Mouse (Mus musculus) spleen, adult 18-20 months (tissue): ENCODE results near the gene Cdkn2d.
"Not testable (repeated sequence)": the region's sequence is repeated elsewhere in the genome, so short reads cannot be mapped to it uniquely, and the experiment has no call there.

Experiments used
- DNase-seq, 2 experiments: peaks; one replicate each; pipeline ENCODE4 v3.0.0; 2022; ENCODE audit warnings: mixed read lengths in 2 of 2

Cdkn2d gene

GRCm38 (mm10) chr9:21316696-21317095 is 25.5 kb upstream of the Cdkn2d start:
- DNase-seq, result no peak

DNA sequence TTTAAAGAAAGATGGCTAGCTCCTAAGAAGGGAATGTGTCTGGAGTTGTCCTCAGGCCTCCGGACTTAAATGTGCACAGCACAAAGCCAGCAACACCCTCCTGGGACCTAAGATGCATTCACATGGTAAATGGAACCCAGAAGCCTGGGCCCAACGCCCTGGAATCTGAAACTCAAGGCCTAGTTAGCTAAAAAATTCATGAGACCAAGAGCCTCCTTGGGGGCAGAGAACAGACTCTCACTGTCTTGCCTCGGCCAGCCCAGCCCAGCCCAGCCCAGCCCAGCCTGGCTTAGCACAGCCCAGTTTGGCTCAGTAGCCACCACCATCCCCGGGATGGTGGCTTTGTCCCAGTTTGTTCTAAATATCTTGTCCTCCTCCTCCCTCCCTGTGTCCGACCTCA is 24.2 kb upstream of the Cdkn2d start:
- no peak for DNase-seq

DNA sequence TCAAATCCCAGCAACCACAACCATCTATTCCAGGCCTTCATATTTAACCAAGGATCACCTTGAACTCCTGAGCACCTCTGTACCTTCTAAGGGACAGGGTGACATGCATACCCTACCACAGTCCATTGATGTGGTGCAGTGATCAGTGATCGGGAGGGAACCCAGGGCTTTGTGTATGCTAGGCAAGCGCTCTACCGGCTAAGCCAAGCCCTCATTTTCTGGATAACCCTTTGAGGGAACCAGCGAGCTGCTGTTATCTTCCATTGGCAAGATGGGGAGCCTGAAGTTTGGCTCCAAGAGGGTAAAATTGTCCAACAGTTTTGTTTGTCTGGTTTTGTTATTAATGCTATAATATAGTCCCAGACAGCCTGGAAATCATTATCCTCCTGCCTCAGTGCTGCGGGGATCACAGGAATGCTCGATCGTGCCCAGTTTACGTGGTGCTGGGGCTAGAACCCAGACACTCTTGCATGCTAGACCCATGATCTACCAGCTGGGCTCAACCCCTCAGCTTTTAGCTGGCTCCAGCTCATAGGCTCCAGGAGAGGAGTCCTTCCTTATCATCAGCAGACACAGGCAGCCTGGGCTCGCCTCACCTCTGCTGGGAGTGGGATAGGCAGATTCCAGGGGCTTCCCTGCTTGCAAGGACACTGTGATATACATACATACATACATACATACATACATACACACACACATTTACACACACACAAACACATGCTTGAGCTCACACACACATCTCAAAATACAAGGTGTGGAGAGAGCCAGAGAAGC is 23.3 kb upstream of the Cdkn2d start:
- DNase-seq, result no peak

- DNase-seq, result peak; percentile 80 to 94
Measured at GRCm38 (mm10) chr9:21313394-21313793, 22.2 kb upstream of the Cdkn2d start.

GRCm38 (mm10) chr9:21312134-21312533 is 20.9 kb upstream of the Cdkn2d start, which contains the start of gene Ap1m2:
Gene Ap1m2, minus strand, starts transcription at chr9:21312337.
- DNase-seq, result no peak

DNA sequence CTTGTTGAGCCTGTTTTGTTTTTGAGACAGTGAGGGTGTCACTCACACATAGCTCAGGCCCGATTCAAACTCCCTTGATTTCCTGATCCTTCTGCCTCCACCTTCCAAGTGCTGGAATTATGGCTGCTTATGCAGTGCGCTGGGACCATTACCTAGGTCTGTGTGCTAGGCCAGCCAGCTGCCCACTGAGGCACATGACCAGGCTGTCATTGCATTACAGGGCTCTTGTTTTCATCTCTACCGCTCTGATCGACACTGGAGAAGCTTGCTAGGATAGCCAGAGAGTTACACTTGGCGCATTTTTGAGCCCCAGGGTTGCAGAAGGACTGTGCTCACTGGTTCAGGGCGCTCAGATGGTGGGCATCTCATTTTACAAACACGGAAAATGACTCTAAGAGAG is 20.5 kb upstream of the Cdkn2d start:
- DNase-seq, result no peak

DNA sequence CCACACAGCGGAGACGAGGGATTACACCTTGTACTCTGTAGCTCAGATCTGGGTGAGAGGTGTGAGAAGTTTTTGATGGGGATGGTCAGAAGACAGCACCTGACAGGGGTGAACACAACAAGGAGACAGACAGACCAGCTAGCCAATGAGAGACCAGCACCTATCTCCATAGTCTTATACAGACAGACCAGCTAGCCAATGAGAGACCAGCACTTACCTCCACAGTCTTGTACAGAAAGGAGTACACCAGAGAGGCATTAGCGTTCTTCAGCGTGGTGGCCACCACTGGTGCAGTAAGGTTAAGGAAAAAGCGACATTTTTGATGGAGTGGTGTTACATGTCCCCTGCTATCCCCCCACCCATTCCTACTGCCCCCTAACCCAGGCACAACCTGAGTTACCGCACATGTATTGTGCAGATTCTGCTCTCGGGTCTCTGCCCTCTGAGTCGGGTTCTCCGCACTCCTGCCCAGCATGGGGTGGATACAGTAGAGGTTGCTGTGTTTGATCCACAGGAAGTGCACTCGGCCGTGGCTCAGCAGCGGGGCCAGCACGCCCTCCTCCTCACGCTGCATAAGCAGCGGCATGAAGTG is 18.0 kb upstream of the Cdkn2d start:
- DNase-seq, result peak in 1 of 2 experiments; percentile 51

DNA sequence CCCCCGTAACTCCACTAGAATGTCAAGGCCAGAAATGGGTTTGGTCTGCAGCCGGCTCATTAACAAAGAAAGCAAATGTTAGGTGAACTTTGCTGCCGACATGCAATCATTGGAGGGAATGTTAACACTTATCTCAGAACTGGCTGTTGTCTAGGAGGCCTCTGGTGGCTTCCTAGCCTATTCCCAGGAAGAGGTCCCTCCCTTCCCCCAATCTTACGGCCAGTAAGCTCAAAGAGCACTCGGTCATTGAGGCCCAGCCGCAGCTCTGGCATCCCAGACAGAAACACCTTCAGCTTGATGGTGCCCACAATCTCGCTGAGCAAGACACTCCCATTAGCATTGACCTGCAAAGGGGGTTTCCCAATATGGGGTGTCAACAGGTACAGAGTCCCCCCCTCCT is 13.9 kb upstream of the Cdkn2d start:
- no peak for DNase-seq

DNA sequence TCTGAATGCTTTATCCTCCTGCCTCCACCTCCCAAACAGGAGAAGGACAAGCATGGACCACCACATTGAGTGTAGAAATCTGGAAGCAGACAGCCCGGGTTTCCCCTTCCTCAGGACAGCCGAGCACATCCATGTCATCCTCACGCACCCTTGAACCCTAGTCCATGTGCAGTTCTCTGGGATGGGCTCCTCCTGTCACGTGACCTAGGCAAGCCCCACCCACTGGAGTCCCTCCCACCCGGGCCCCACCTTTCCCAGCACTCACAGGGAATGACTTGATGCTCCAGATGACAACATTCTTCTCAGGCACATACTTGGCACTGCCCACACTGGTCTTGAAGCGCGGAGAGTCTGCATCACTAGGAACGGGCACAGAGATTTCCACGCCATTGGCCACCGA is 7.8 kb upstream of the Cdkn2d start:
- DNase-seq, result no peak

GRCm38 (mm10) chr9:21292271-21292670 is 1.1 kb upstream of the Cdkn2d start:
- DNase-seq, result no peak

DNA sequence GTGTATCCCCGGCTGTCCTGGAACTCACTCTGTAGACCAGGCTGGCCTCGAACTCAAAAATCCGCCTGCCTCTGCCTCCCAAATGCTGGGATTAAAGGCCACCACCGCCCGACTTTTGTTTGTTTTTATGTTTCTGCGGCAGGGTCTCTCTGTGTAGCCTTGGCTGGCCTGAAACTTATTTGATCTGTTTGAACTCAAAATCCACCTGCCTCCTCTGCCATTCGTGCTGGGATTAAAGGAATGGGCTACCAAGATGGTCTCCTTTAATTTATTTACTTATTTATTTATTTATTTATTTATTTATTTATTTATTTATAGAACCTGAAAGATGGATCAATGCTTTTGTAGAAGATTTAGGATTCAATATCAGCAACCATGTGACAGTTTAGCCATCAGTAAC is 661 bp upstream of the Cdkn2d start:
- not testable (repeated sequence) for DNase-seq

- DNase-seq, result no peak
Measured at GRCm38 (mm10) chr9:21290589-21290988, 618 bp downstream of the Cdkn2d start.

DNA sequence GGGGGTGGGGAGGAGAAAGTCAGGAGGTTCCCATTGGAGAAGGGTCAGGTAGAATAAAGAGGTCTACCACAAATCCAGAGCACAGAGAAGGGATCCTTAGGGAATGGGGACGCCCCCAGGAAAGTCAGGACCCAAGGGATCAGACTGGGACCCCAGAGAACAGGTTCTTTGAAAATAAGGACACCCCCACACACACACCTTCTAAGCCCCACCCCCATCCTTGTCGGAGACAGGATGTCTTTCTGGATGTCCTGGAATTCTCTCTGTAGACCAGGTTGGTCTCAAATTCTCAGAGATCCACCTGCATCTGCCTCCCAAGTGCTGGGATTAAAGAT is 1.9 kb downstream of the Cdkn2d start:
- DNase-seq, result no peak

GRCm38 (mm10) chr9:21288404-21289336 is 2.5 kb downstream of the Cdkn2d start:
- peak in 1 of 2 experiments; percentile 28 for DNase-seq

- DNase-seq, result peak; percentile 95 to 97
Measured at GRCm38 (mm10) chr9:21287571-21288402, 3.4 kb downstream of the Cdkn2d start, which contains the start of gene Kri1. Gene Kri1, minus strand, starts transcription at chr9:21287969.

DNA sequence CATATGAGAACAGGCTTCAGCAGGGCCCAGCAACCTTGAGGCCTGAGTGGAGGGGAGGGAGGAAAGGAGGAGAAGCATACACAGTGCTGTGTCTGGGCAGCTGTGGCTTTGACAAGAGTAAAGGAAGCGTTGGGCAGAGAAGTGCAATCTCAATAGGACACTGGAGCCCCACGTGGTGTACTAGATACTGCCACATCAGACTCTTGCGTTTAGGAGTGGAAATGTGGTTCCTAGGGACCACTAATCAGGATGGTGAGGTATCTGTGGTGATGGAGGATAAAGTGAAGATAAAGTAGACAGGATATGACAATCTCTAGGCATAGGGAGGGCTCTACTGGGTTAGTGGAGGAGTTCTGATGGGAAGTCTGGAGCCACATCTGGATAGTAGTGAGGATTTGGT is 4.5 kb downstream of the Cdkn2d start:
- no peak for DNase-seq

DNA sequence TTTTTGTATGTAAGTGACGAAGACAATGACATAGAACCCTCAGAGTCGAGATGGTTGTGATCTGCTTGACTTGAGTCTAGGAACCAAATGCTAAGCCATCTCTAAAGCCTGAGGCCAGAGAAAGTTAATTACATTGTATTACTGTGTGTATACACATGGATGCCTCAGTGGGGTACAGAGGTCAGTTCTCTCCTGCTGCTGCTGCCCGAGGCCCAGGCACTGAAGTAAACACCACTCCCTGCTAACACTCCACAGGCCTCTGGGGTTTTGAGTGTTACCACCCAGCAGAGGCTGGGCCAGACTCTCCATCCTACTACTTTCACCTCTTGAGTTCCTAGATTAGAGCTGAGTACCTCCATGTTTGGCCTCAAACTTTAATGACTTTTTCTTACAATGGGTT is 7.2 kb downstream of the Cdkn2d start:
- DNase-seq, result no peak

DNA sequence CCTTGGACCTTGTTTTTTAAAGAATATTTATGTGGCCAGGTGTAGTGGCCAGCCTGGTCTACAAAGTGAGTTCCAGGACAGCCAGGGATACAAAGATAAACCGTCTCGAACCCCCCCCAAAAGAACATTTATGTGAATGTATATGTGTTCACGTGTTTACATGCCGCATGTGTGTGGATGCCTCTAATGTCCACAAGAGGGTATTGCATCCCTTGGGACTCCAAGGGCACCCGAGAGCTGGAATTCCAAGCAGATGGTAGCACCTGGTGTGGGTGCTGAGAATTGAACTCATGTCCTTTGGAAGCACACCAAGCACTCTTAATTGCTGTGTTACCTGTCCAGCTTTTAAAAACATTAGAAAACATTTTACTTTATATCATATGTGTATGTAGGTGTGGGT is 7.6 kb downstream of the Cdkn2d start:
- no peak for DNase-seq

DNA sequence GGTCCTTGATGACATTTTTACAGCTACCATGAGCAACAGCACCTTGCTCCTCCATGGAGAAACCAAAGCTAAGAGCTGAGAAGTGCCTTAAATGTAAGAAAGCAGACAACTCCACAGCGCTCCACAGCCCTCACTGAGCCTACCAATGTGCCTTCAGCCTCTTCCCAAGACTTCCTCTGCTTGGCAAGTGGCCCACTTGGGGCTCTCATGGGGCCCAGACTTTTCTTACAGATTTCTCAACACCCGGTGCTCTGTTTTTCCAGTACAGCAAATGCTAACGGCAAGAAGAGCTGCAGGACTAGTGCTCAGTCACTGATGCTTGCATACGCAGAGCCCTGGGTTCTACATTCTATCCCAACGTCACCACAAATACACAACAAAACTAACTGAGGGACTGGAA is 13.4 kb downstream of the Cdkn2d start:
- DNase-seq, result no peak

- DNase-seq, result no peak
Measured at GRCm38 (mm10) chr9:21276307-21276706, 14.9 kb downstream of the Cdkn2d start.

DNA sequence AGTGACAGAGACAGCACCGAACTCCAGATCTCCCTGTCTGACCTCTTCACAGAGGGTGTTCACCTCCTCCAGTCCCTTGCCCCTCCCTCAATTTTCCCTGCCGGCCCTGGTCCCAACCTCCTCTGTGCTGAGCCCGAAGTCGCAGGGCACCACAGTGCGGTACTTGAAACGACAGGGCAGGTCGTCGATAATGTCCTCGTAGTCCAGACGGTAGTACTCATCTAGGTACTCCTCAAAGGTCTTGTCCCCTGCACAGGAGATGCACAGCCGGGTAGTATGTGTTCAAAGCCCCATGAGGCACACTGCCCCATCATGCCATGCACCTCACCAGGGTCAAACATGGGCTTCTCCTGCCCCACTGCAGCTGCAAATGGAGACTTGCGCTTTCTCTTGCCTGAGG is 15.5 kb downstream of the Cdkn2d start:
- DNase-seq, result no peak

DNA sequence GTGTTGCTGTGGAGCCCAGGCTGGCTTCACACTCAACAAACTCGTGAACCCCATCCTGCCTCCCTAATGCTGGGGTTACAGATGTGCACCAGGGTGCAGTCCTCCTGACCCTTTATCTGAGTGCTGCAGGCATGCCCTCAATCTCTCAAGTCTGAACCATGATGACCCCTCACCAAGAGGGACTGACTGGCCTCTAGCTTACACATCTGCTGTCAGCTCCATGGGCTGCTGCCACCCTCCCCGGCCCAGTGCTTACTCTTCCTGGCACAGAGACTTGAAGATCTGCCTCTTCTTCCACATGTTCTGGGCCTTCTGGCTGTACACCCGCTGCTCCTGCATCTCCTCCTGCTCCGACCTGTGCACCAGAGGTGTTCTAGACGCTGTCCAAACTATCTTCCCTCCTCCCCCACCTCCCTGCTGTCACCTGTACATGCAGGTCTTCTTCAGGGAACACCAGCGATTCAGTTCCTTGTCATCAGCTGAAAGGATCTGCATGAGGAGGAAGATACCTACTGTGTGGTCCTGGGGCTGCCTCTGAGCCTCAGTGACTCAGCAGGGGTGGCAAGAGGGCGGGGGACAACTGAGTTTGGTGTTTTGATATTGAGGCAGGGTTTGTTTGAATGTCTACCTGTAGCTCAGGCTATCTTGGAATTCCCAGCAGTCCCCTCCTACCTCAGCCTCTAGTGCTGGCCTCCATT is 16.0 kb downstream of the Cdkn2d start:
- no peak for DNase-seq
